Mouse (Mus musculus) kidney, postnatal 25 days (tissue): ENCODE results near the gene Zfp365.
A peak's percentile ranks its signal among the peaks of the same experiment; 100 is the strongest.

Experiments
- DNase-seq, 2 experiments: peaks; one replicate each; pipeline ENCODE4 v3.0.0; 2021; ENCODE audit warnings: mixed read lengths in 2 of 2

The Zfp365 gene

GRCm38 (mm10) chr10:67912337-67912776 is at the start of gene Zfp365:
TSS of gene Zfp365 (minus strand) at chr10:67912662.
- DNase-seq, result peak; percentile 44 to 66

- DNase-seq, result no peak
These were observed 47.5 kb upstream of the Zfp365 start for GRCm38 (mm10) chr10:67959982-67960381.

GRCm38 (mm10) chr10:67955982-67956381 is 43.5 kb upstream of the Zfp365 start:
- DNase-seq, result no peak

- no peak for DNase-seq
These were observed 39.2 kb upstream of the Zfp365 start for GRCm38 (mm10) chr10:67951690-67952089.

- no peak for DNase-seq
These were observed 37.7 kb upstream of the Zfp365 start for GRCm38 (mm10) chr10:67950059-67950748.

GRCm38 (mm10) chr10:67943513-67943912 is 31.1 kb upstream of the Zfp365 start:
- no peak for DNase-seq

GRCm38 (mm10) chr10:67939546-67939945 is 27.1 kb upstream of the Zfp365 start:
- DNase-seq, result no peak

GRCm38 (mm10) chr10:67937775-67938174 is 25.3 kb upstream of the Zfp365 start:
- no peak for DNase-seq

GRCm38 (mm10) chr10:67936944-67937343 is 24.5 kb upstream of the Zfp365 start:
- no peak for DNase-seq

- no peak for DNase-seq
These were observed 20.3 kb upstream of the Zfp365 start for GRCm38 (mm10) chr10:67932780-67933179.

GRCm38 (mm10) chr10:67931328-67931727 is 18.9 kb upstream of the Zfp365 start:
- no peak for DNase-seq

GRCm38 (mm10) chr10:67928584-67928983 is 16.1 kb upstream of the Zfp365 start:
- DNase-seq, result no peak

GRCm38 (mm10) chr10:67927718-67928455 is 15.4 kb upstream of the Zfp365 start:
- DNase-seq, result no peak

- no peak for DNase-seq
These were observed 11.6 kb upstream of the Zfp365 start for GRCm38 (mm10) chr10:67924030-67924429.

GRCm38 (mm10) chr10:67921777-67922176 is 9.3 kb upstream of the Zfp365 start:
- DNase-seq, result no peak

GRCm38 (mm10) chr10:67919706-67920105 is 7.2 kb upstream of the Zfp365 start:
- no peak for DNase-seq

- no peak for DNase-seq
These were observed 5.9 kb upstream of the Zfp365 start for GRCm38 (mm10) chr10:67918194-67918899.

GRCm38 (mm10) chr10:67917356-67917755 is 4.9 kb upstream of the Zfp365 start:
- no peak for DNase-seq

GRCm38 (mm10) chr10:67911447-67912336 is 770 bp downstream of the Zfp365 start:
- no peak for DNase-seq

- no peak for DNase-seq
These were observed 4.5 kb downstream of the Zfp365 start for GRCm38 (mm10) chr10:67907931-67908330.

- DNase-seq, result no peak
These were observed 5.5 kb downstream of the Zfp365 start for GRCm38 (mm10) chr10:67906926-67907325.

GRCm38 (mm10) chr10:67906063-67906462 is 6.4 kb downstream of the Zfp365 start:
- no peak for DNase-seq

- DNase-seq, result no peak
These were observed 9.1 kb downstream of the Zfp365 start for GRCm38 (mm10) chr10:67903387-67903786.
